Mouse (Mus musculus): ENCODE measurements at regions not wholly inside any gene's neighbourhood (a gene's known extent, or its start where the extent isn't known, plus 50 kb on each side); places are given as distances from the start of the nearest gene placed in this dataset.

GRCm38 (mm10) chr13:110540543-110541265 lies 145.9 kb downstream of the Plk2 start:
- no peak for DNase-seq (ENCODE audit: low spot score)

- DNase-seq (ENCODE audit: low spot score) = no peak
Observed at GRCm38 (mm10) chr13:110541288-110542148, 146.7 kb downstream of the Plk2 start.

GRCm38 (mm10) chr13:110542303-110543065 lies 147.6 kb downstream of the Plk2 start:
- DNase-seq (ENCODE audit: low spot score) = no peak

GRCm38 (mm10) chr13:110545454-110545853 lies 150.6 kb downstream of the Plk2 start:
- no peak for DNase-seq (ENCODE audit: low spot score)

- no peak for DNase-seq (ENCODE audit: low spot score)
Observed at GRCm38 (mm10) chr13:110555529-110556319, 160.9 kb downstream of the Plk2 start.

GRCm38 (mm10) chr13:110556355-110557095 lies 161.7 kb downstream of the Plk2 start:
- DNase-seq (ENCODE audit: low spot score) = no peak

GRCm38 (mm10) chr13:110557930-110558727 lies 163.3 kb downstream of the Plk2 start:
- no peak for DNase-seq (ENCODE audit: low spot score)

- DNase-seq (ENCODE audit: low spot score) = no peak
Observed at GRCm38 (mm10) chr13:110560566-110560965, 165.7 kb downstream of the Plk2 start.

GRCm38 (mm10) chr13:110562499-110562898 lies 167.7 kb downstream of the Plk2 start:
- DNase-seq (ENCODE audit: low spot score) = no peak

- DNase-seq (ENCODE audit: low spot score) = no peak
Observed at GRCm38 (mm10) chr13:110562902-110563301, 168.1 kb downstream of the Plk2 start.

GRCm38 (mm10) chr13:110563967-110564366 lies 169.1 kb downstream of the Plk2 start:
- no peak for DNase-seq (ENCODE audit: low spot score)

GRCm38 (mm10) chr13:110568482-110569179 lies 173.8 kb downstream of the Plk2 start:
- no peak for DNase-seq (ENCODE audit: low spot score)

- no peak for DNase-seq (ENCODE audit: low spot score)
Observed at GRCm38 (mm10) chr13:110569180-110569512, 174.3 kb downstream of the Plk2 start.

- no peak for DNase-seq (ENCODE audit: low spot score)
Observed at GRCm38 (mm10) chr13:110570386-110570785, 175.5 kb downstream of the Plk2 start.

- DNase-seq (ENCODE audit: low spot score) = no peak
Observed at GRCm38 (mm10) chr13:110573360-110574065, 178.7 kb downstream of the Plk2 start.

- no peak for DNase-seq (ENCODE audit: low spot score)
Observed at GRCm38 (mm10) chr13:110574764-110575471, 180.1 kb downstream of the Plk2 start.

- no peak for DNase-seq (ENCODE audit: low spot score)
Observed at GRCm38 (mm10) chr13:110578159-110578558, 183.3 kb downstream of the Plk2 start.

GRCm38 (mm10) chr13:110580166-110580565 lies 185.3 kb downstream of the Plk2 start:
- DNase-seq (ENCODE audit: low spot score) = no peak
